8 mouse cellular contexts compared by ENCODE assay signal in the genomic region with DNA sequence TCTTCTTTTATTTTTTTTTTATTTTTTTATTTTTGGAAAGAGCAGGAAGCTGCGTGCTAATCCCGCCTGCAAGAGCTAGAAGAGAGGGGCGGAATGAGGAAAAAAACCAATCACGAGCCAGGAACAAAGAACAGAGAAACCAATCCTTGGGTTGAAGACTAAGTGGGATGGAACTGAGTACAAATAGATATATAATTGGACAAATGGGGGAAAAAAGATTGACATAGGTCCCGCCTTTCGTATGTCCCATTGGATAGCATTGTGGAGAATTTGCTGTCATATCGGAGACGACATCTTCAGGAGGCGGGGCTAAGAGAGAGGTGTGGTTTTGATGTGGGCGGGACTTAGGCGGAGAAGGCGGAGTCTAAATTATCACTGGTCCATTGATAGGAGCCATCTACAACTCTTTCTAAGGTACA. TPM values are rescaled to one million over a fixed set of nuclear protein-coding genes. Genes with fewer than 3 reads are reported as not detected.
DNase-seq lines count a peak whose midpoint lies in the region; ATAC-seq and TF ChIP-seq lines count a peak whose summit lies in the region.

No protein-coding gene starts in this region.

- H3K79me2 ChIP-seq in MEL (ENCODE audit: control insufficient read depth, insufficient read depth, low read length, poor library complexity) = peaks cover 29% of the 10 kb centered on the region

- peaks cover 0 to 31% of the 10 kb centered on the region in 2 experiments; a peak in 2 of 4 replicates for H3K36me3 ChIP-seq in MEL (ENCODE audit: control insufficient read depth in 1 of 2, insufficient read depth in 2 of 2, low read length in 2 of 2)
- H3K36me3 ChIP-seq in lung, embryonic 16.5 days (ENCODE audit: control insufficient read depth, insufficient read depth, low read length) = no peaks in the 10 kb centered on the region

- no peak for TF ChIP-seq POLR2A in MEL (IDR thresholded peaks at IDR 0.05; ENCODE audit: control insufficient read depth in 1 of 2, insufficient read depth in 1 of 2, low read depth in 1 of 2, low read length in 2 of 2, poor library complexity in 1 of 2)

- peak overlapping the region; percentile 56 to 97 for H3K4me3 ChIP-seq in MEL (ENCODE audit: control insufficient read depth in 1 of 2, insufficient read depth in 1 of 2, low read depth in 2 of 2, low read length in 2 of 2)
- H3K4me3 ChIP-seq in lung, embryonic 16.5 days (ENCODE audit: low read length) = peak overlapping the region; percentile 71

- peak overlapping the region; percentile 78 for H3K27ac ChIP-seq in MEL (ENCODE audit: control insufficient read depth, low read depth, low read length)
- H3K27ac ChIP-seq in lung, embryonic 16.5 days (ENCODE audit: low read length) = peak overlapping the region; percentile 70

- peak; percentile 99 for DNase-seq in MEL (ENCODE audit: low read depth, low spot score)
- DNase-seq in cerebellum, adult 8-10 months = peak; percentile 95
- peak; percentile 92 for DNase-seq in forelimb bud, embryonic 11.5 days (ENCODE audit: low read depth, low spot score)
- DNase-seq in layer of hippocampus, adult 9-10 months (ENCODE audit: low spot score) = peak; percentile 96
- peak; percentile 29 for DNase-seq in ovary, postnatal 10 days (ENCODE audit: low spot score)
- peak; percentile 81 to 85 for DNase-seq in thymus, postnatal 10 days (ENCODE audit: low spot score in 2 of 2)

- TF ChIP-seq RAD21 in MEL (IDR thresholded peaks at IDR 0.05; ENCODE audit: low read depth, low read length) = no peak

- H3K9ac ChIP-seq in MEL (ENCODE audit: control insufficient read depth, low read depth, low read length, poor library complexity, severe bottlenecking) = peak overlapping the region; percentile 61
- H3K9ac ChIP-seq in lung, embryonic 16.5 days (ENCODE audit: low read length) = no peak overlapping the region

- 0% methylated on average over 12 of the region's 12 CpGs for WGBS in lung, embryonic 16.5 days

- peaks cover 13 to 22% of the 10 kb centered on the region in 2 experiments for H3K27me3 ChIP-seq in MEL (ENCODE audit: control insufficient read depth in 1 of 2, insufficient read depth in 2 of 2, low read length in 2 of 2)
- no peaks in the 10 kb centered on the region for H3K27me3 ChIP-seq in lung, embryonic 16.5 days (ENCODE audit: control insufficient read depth, insufficient read depth, low read depth, low read length)

- peaks cover 0 to 21% of the 10 kb centered on the region in 2 experiments for H3K4me1 ChIP-seq in MEL (ENCODE audit: control insufficient read depth in 1 of 2, insufficient read depth in 2 of 2, low read length in 2 of 2)
- peaks cover 26% of the 10 kb centered on the region for H3K4me1 ChIP-seq in lung, embryonic 16.5 days (replicated peaks; ENCODE audit: control insufficient read depth, insufficient read depth, low read length)

- peak overlapping the region; percentile 42 for H3K4me2 ChIP-seq in lung, embryonic 16.5 days (ENCODE audit: low read depth, low read length)

- TF ChIP-seq CTCF in MEL (IDR thresholded peaks at IDR 0.05 in 2 of 3, conservative IDR thresholded peaks at IDR 0.05 in 1 of 3; ENCODE audit: control insufficient read depth in 1 of 3, insufficient read depth in 1 of 3, low read depth in 2 of 3, low read length in 3 of 3, poor library complexity in 1 of 3, severe bottlenecking in 1 of 3) = no peak

- no peaks in the 10 kb centered on the region for H3K9me3 ChIP-seq in MEL (replicated peaks; ENCODE audit: insufficient read depth, low read length)
- no peaks in the 10 kb centered on the region for H3K9me3 ChIP-seq in lung, embryonic 16.5 days (ENCODE audit: control insufficient read depth, low read length)

- ATAC-seq in hematopoietic stem cell, adult 5-6 weeks (replicated peaks in 1 of 2; ENCODE audit: insufficient read depth in 1 of 2, low FRiP score in 2 of 2, low TSS enrichment in 1 of 2, low read depth in 1 of 2, poor library complexity in 2 of 2, severe bottlenecking in 2 of 2) = peak; percentile 76 to 78
- ATAC-seq in lung, embryonic 16.5 days (ENCODE audit: low read depth) = peak; percentile 90

- TF ChIP-seq EP300 in MEL (IDR thresholded peaks at IDR 0.05; ENCODE audit: low read depth in 1 of 2, low read length in 2 of 2) = no peak

TF ChIP-seq in MEL, 35 proteins besides CTCF, POLR2A, EP300 and RAD21:
- no peak for TF ChIP-seq E2F4 (IDR thresholded peaks at IDR 0.05; ENCODE audit: borderline replicate concordance, low read depth, low read length)
- TF ChIP-seq CHD2 (IDR thresholded peaks at IDR 0.05; ENCODE audit: low read length) = peak; percentile 75
- TF ChIP-seq SMC3 (IDR thresholded peaks at IDR 0.05; ENCODE audit: low read depth, low read length) = 0 out of 2 replicates have a peak, but pooled peaks have one; percentile 17
- TF ChIP-seq JUND (IDR thresholded peaks at IDR 0.05; ENCODE audit: low read depth, low read length) = no peak
- peak; percentile 75; the same call in 1 of the 2 replicates for TF ChIP-seq HCFC1 (IDR thresholded peaks at IDR 0.05; ENCODE audit: low read depth, low read length)
- peak; percentile 66; the same call in 1 of the 2 replicates for TF ChIP-seq SIN3A (IDR thresholded peaks at IDR 0.05; ENCODE audit: low read length)
- TF ChIP-seq TCF12 (IDR thresholded peaks at IDR 0.05; ENCODE audit: low read depth, low read length) = 0 out of 2 replicates have a peak, but pooled peaks have one; percentile 20
- TF ChIP-seq MYC (IDR thresholded peaks at IDR 0.05; ENCODE audit: low read depth, low read length) = 0 out of 2 replicates have a peak, but pooled peaks have one; percentile 36
- TF ChIP-seq UBTF (IDR thresholded peaks at IDR 0.05; ENCODE audit: borderline replicate concordance, insufficient read depth, low read depth, low read length) = no peak
- no peak; the same call in 1 of the 2 replicates for TF ChIP-seq ZC3H11A (IDR thresholded peaks at IDR 0.05; ENCODE audit: low read depth, low read length)
- TF ChIP-seq ELF1 (IDR thresholded peaks at IDR 0.05; ENCODE audit: low read depth, low read length) = peak; percentile 58; the same call in 1 of the 2 replicates
- TF ChIP-seq ZNF384 (IDR thresholded peaks at IDR 0.05; ENCODE audit: low read depth, low read length) = peak; percentile 68; the same call in 1 of the 2 replicates
- TF ChIP-seq MXI1 (IDR thresholded peaks at IDR 0.05; ENCODE audit: low read depth, low read length) = 0 out of 2 replicates have a peak, but pooled peaks have one; percentile 47
- TF ChIP-seq GATA1 (IDR thresholded peaks at IDR 0.05; ENCODE audit: low read depth, low read length) = peak; percentile 95

RNA-seq across cellular contexts. Expression of a gene that starts 0.6 kb away (rescaled TPM):
- total RNA-seq in MEL (2012; rRNA removed) = 17.9 and 20.0 TPM in 2 replicates
- polyA plus RNA-seq in MEL (2012; ENCODE audit: insufficient read depth in 1 of 2, insufficient read length in 2 of 2, low read depth in 1 of 2, low replicate concordance in 2 of 2, missing spikeins in 1 of 2) = 10 to 100 TPM in 1 of 2 experiments, not detected in 1; 16.9 TPM
- total RNA-seq in hematopoietic stem cell, adult 5-6 weeks (2017) = 23.8 and 41.8 TPM in 2 replicates
- 13.1 and 13.6 TPM in 2 replicates for polyA plus RNA-seq in lung, embryonic 16.5 days (2015; fragmentation: Nextera tagmentation; extraction: Ambion mirVana)

RNA-seq across cellular contexts. Expression of a gene that starts 53.8 kb away (rescaled TPM):
- 74.1 and 77.5 TPM in 2 replicates for total RNA-seq in MEL (2012; rRNA removed)
- polyA plus RNA-seq in MEL (2012; ENCODE audit: insufficient read depth in 1 of 2, insufficient read length in 2 of 2, low read depth in 1 of 2, low replicate concordance in 2 of 2, missing spikeins in 1 of 2) = 10 to 100 TPM in 1 of 2 experiments, not detected in 1; 80.5 TPM
- 19.4 and 30.0 TPM in 2 replicates for total RNA-seq in hematopoietic stem cell, adult 5-6 weeks (2017)
- 35.1 and 36.9 TPM in 2 replicates for polyA plus RNA-seq in lung, embryonic 16.5 days (2015; fragmentation: Nextera tagmentation; extraction: Ambion mirVana)

Comparison
In these comparisons a context has a peak if more than half of its experiments do, and no peak if none do; other contexts are left out.
1. Peak in every context shown above with its lines: DNase-seq, ATAC-seq, H3K4me3 ChIP-seq and H3K27ac ChIP-seq.
2. DNase-seq: peak in every context shown above with its lines; median percentile 99 in MEL; 96 in layer of hippocampus, adult 9-10 months; 95 in cerebellum, adult 8-10 months; 92 in forelimb bud, embryonic 11.5 days; 83 in thymus, postnatal 10 days; 29 in ovary, postnatal 10 days.